Mouse (Mus musculus): ENCODE results near the gene C1qtnf7. TPM values are rescaled to one million over a fixed set of nuclear protein-coding genes. Genes with fewer than 3 reads are reported as not detected.
A peak's percentile ranks its signal among the peaks of the same experiment; 100 is the strongest.

Gene C1qtnf7
- polyA plus RNA-seq, 1 experiment from 2014 or later, result 1.2 TPM

- Histone ChIP-seq H3K4me2 (ENCODE audit: low read depth, low read length) (no peak overlapping the region), H3K4me1 (ENCODE audit: control insufficient read depth, low read depth, low read length) (no peaks in the 10 kb centered on the region), H3K4me3 (ENCODE audit: low read depth, low read length) (no peak overlapping the region), H3K9ac (ENCODE audit: low read depth, low read length) (no peak overlapping the region), H3K27ac (ENCODE audit: low read length) (no peak overlapping the region), H3K36me3 (ENCODE audit: control insufficient read depth, insufficient read depth) (no peaks in the 10 kb centered on the region), H3K9me3 (replicated peaks; ENCODE audit: control insufficient read depth, low read length) (no peaks in the 10 kb centered on the region), H3K27me3 (ENCODE audit: control insufficient read depth, insufficient read depth, low read depth, low read length) (no peaks in the 10 kb centered on the region)
- ATAC-seq (ENCODE audit: low read depth), result no peak
- WGBS (ENCODE audit: insufficient replicate concordance), result 48% methylated on average over 7 of the region's 7 CpGs
These were observed 106.4 kb downstream of the C1qtnf7 start for GRCm38 (mm10) chr5:43621575-43622299.

- no peak overlapping the region for H3K9ac ChIP-seq (ENCODE audit: low read depth, low read length)
- H3K27ac ChIP-seq (ENCODE audit: low read length), result no peak overlapping the region
- H3K4me3 ChIP-seq (ENCODE audit: low read depth, low read length), result no peak overlapping the region
- 58% methylated on average over 4 of the region's 4 CpGs for WGBS (ENCODE audit: insufficient replicate concordance)
- H3K9me3 ChIP-seq (replicated peaks; ENCODE audit: control insufficient read depth, low read length), result no peaks in the 10 kb centered on the region
- H3K36me3 ChIP-seq (ENCODE audit: control insufficient read depth, insufficient read depth), result no peaks in the 10 kb centered on the region
- no peak overlapping the region for H3K4me2 ChIP-seq (ENCODE audit: low read depth, low read length)
- no peaks in the 10 kb centered on the region for H3K4me1 ChIP-seq (ENCODE audit: control insufficient read depth, low read depth, low read length)
- H3K27me3 ChIP-seq (ENCODE audit: control insufficient read depth, insufficient read depth, low read depth, low read length), result no peaks in the 10 kb centered on the region
- ATAC-seq (ENCODE audit: low read depth), result no peak
These were observed 110.1 kb downstream of the C1qtnf7 start for GRCm38 (mm10) chr5:43625407-43625806.

DNA sequence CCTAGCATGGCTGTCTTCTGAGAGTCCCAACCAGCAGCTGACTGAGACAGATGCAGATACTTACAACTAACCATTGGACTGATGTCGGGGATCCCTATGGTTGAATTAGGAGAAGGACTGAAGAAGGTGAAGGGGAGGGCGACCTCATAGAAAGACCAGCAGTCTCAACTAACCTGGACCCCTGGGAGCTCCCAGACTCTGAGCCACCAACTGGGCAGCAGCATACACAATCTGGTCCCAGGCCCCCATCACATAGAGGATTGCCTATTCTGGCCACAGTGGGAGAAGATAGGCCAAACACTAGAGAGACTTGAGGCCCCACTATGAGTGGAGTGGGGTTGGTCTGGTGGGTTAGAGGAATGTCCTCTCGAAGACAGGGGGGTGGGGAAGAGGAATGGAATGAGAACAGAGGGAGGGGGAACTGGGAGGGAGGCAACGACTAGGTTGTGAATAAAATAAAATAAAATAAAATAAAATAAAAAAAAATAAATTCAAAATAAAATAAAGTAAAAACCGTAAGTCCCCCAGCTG, 118.8 kb downstream of the C1qtnf7 start:
- Histone ChIP-seq H3K4me1 (ENCODE audit: control insufficient read depth, low read depth, low read length) (no peaks in the 10 kb centered on the region), H3K27ac (ENCODE audit: low read length) (no peak overlapping the region), H3K9me3 (replicated peaks; ENCODE audit: control insufficient read depth, low read length) (no peaks in the 10 kb centered on the region), H3K4me2 (ENCODE audit: low read depth, low read length) (no peak overlapping the region), H3K4me3 (ENCODE audit: low read depth, low read length) (no peak overlapping the region), H3K36me3 (ENCODE audit: control insufficient read depth, insufficient read depth) (no peaks in the 10 kb centered on the region), H3K27me3 (ENCODE audit: control insufficient read depth, insufficient read depth, low read depth, low read length) (no peaks in the 10 kb centered on the region), H3K9ac (ENCODE audit: low read depth, low read length) (no peak overlapping the region)
- WGBS (ENCODE audit: insufficient replicate concordance), result 53% methylated on average over 5 of the region's 5 CpGs
- no peak for ATAC-seq (ENCODE audit: low read depth)

- H3K4me2 ChIP-seq (ENCODE audit: low read depth, low read length), result no peak overlapping the region
- WGBS (ENCODE audit: insufficient replicate concordance), result 31% methylated on average over 9 of the region's 9 CpGs
- no peak for ATAC-seq (ENCODE audit: low read depth)
- H3K9me3 ChIP-seq (replicated peaks; ENCODE audit: control insufficient read depth, low read length), result no peaks in the 10 kb centered on the region
- H3K27me3 ChIP-seq (ENCODE audit: control insufficient read depth, insufficient read depth, low read depth, low read length), result no peaks in the 10 kb centered on the region
- no peaks in the 10 kb centered on the region for H3K36me3 ChIP-seq (ENCODE audit: control insufficient read depth, insufficient read depth)
- no peak overlapping the region for H3K9ac ChIP-seq (ENCODE audit: low read depth, low read length)
- no peak overlapping the region for H3K27ac ChIP-seq (ENCODE audit: low read length)
- H3K4me1 ChIP-seq (ENCODE audit: control insufficient read depth, low read depth, low read length), result no peaks in the 10 kb centered on the region
- no peak overlapping the region for H3K4me3 ChIP-seq (ENCODE audit: low read depth, low read length)
These were observed 119.3 kb downstream of the C1qtnf7 start for GRCm38 (mm10) chr5:43634602-43635081.

DNA sequence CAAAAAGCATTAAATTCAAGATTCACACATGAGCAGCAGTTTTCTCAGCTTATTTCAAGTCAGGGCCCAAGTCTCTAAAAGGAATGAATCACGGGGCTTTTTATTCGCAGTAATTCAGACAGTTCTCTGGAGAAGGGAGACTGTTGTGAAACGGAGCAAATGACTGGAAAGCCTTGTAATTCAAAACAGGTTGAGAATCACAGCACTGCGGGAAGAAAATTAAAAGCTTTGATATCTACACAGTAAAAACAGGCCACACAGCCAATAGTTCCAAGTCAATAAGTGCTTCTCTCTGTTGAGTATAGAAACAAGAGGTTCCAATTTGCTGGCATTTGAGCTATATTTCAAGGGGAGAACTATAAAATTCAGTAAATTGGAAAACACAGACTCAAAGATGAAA, 129.7 kb downstream of the C1qtnf7 start:
- 60% methylated on average over 4 of the region's 4 CpGs for WGBS (ENCODE audit: insufficient replicate concordance)
- no peak overlapping the region for H3K4me3 ChIP-seq (ENCODE audit: low read depth, low read length)
- no peaks in the 10 kb centered on the region for H3K27me3 ChIP-seq (ENCODE audit: control insufficient read depth, insufficient read depth, low read depth, low read length)
- no peaks in the 10 kb centered on the region for H3K36me3 ChIP-seq (ENCODE audit: control insufficient read depth, insufficient read depth)
- H3K4me2 ChIP-seq (ENCODE audit: low read depth, low read length), result no peak overlapping the region
- no peak for ATAC-seq (ENCODE audit: low read depth)
- no peak overlapping the region for H3K27ac ChIP-seq (ENCODE audit: low read length)
- no peaks in the 10 kb centered on the region for H3K9me3 ChIP-seq (replicated peaks; ENCODE audit: control insufficient read depth, low read length)
- H3K9ac ChIP-seq (ENCODE audit: low read depth, low read length), result no peak overlapping the region
- H3K4me1 ChIP-seq (ENCODE audit: control insufficient read depth, low read depth, low read length), result no peaks in the 10 kb centered on the region

DNA sequence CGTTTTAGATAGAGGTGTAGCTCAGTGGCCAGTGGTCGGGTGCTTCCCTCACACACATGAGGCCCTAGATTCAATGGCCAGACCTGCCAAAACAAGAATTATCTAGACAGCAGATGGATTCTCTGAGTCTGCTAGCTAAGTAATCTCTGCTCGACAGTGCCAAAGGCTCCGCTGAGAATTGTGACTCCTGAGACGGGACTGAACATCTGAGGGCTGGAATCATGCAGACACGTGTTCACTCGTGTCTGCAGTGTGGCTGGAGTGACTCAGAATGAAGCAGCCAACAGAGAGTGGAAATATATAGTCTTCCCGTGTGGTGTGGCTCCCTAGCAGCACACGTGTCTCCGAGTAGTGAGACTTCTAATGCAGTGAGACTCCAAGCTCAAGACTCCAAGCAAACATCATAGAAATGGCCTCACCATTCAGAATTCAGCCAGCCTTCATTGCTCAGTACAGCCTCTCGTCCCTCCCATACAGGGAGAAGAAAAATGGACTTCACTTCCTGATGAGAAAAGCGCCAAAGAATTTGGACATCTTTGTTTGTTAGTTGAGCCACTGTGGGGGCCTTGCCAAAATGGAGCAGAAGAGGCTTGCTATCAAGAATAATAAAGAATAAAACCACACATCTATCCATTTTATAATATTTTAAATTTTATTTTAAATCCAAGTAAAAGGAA, 131.9 kb downstream of the C1qtnf7 start:
- Histone ChIP-seq H3K4me1 (ENCODE audit: control insufficient read depth, low read depth, low read length) (no peaks in the 10 kb centered on the region), H3K9ac (ENCODE audit: low read depth, low read length) (no peak overlapping the region), H3K27me3 (ENCODE audit: control insufficient read depth, insufficient read depth, low read depth, low read length) (no peaks in the 10 kb centered on the region), H3K9me3 (replicated peaks; ENCODE audit: control insufficient read depth, low read length) (no peaks in the 10 kb centered on the region), H3K4me3 (ENCODE audit: low read depth, low read length) (no peak overlapping the region), H3K4me2 (ENCODE audit: low read depth, low read length) (no peak overlapping the region), H3K27ac (ENCODE audit: low read length) (no peak overlapping the region), H3K36me3 (ENCODE audit: control insufficient read depth, insufficient read depth) (no peaks in the 10 kb centered on the region)
- 60% methylated on average over 12 of the region's 12 CpGs for WGBS (ENCODE audit: insufficient replicate concordance)
- no peak for ATAC-seq (ENCODE audit: low read depth)

DNA sequence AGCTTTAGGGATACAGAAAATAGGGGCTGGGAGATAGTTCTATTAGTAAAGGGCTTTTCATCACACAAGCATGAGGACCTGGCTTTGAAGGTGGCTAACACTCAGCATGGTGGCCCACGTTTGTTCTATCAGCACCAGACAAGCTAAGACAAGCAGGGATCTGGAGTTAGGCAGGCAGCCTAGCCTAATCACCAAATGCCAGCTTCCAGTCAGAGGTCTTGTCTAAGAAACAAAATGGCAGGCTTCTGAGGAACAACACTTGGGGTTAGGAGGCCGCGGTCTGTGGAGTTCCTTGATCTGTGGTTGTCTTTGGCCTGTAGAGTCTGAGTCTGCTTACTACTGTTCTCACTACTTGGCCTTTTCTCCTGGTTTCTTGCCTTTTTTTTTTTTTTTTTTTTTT, 146.2 kb downstream of the C1qtnf7 start:
- H3K27me3 ChIP-seq (ENCODE audit: control insufficient read depth, insufficient read depth, low read depth, low read length), result no peaks in the 10 kb centered on the region
- H3K27ac ChIP-seq (ENCODE audit: low read length), result no peak overlapping the region
- H3K9ac ChIP-seq (ENCODE audit: low read depth, low read length), result no peak overlapping the region
- no peaks in the 10 kb centered on the region for H3K9me3 ChIP-seq (replicated peaks; ENCODE audit: control insufficient read depth, low read length)
- no peak overlapping the region for H3K4me2 ChIP-seq (ENCODE audit: low read depth, low read length)
- WGBS (ENCODE audit: insufficient replicate concordance), result 60% methylated on average over 3 of the region's 3 CpGs
- H3K4me1 ChIP-seq (ENCODE audit: control insufficient read depth, low read depth, low read length), result no peaks in the 10 kb centered on the region; the same call in 1 of the 2 replicates
- no peak overlapping the region for H3K4me3 ChIP-seq (ENCODE audit: low read depth, low read length)
- no peak for ATAC-seq (ENCODE audit: low read depth)
- no peaks in the 10 kb centered on the region for H3K36me3 ChIP-seq (ENCODE audit: control insufficient read depth, insufficient read depth)

DNA sequence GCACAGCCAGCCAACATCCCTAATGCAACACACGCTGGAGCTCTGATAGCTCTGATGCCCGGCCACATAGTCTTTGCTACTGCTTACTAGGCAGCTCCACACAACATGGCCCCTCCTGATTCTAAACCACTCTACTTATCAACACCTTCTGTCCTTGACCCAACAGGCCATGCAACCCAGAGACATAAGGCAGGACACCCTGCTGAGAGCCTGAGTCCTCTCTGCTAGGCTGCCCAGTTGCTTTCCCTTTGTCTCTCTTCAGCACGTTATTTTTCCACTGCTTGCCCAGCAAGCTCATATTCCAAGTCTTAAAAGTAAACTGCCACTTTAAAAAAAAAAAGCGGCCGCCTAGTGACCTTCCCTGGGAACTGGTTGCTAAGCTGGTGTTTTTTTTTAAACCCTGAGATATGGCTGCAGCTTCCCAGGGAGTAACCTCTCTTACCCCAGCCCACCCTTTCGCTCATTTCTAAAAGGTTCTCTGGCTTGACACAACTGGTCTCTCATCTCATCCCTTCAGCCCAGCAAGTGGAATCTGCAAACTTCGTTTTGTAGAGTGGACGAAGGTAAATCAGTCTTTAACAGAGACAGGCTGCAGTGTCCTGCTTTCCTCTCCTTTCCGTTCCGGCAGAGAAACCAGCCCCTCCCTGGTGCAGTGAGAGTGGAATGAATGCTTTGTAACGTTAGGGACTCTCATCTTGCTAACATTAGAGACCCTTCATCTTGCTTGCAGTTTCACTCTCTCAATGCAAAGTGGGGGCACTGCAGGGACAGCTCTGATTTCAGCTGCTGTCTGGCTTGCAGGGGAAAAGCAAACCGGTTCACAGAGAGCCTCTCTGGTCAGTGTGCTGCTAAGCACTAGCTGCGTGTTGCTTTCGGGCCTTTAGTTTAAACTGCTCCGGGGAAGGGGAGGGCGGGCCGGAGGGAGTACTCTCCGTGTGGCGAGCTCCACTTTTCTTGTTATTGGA, 146.9 kb downstream of the C1qtnf7 start, which contains the start of gene Cc2d2a:
Cc2d2a (plus strand) TSS at position 350 of the 965 bp plus-strand sequence.
- H3K27ac ChIP-seq (ENCODE audit: low read length), result no peak within 1 kb of the TSS; the same call in 1 of the 2 replicates
- no peak; the same call in 1 of the 2 replicates for ATAC-seq (ENCODE audit: low read depth)

More for the DNA sequence above, 146.9 kb downstream of the C1qtnf7 start, which contains the start of gene Cc2d2a:
- Histone ChIP-seq H3K4me2 (ENCODE audit: low read depth, low read length) (peak within 1 kb of the TSS; percentile 30), H3K27me3 (ENCODE audit: control insufficient read depth, insufficient read depth, low read depth, low read length) (no peaks in the 10 kb centered on the region), H3K9ac (ENCODE audit: low read depth, low read length) (0 out of 2 replicates have a peak within 1 kb of the TSS, but pooled peaks have one; percentile 1), H3K9me3 (replicated peaks; ENCODE audit: control insufficient read depth, low read length) (no peaks in the 10 kb centered on the region), H3K36me3 (ENCODE audit: control insufficient read depth, insufficient read depth) (no peaks in the 10 kb centered on the region), H3K4me1 (ENCODE audit: control insufficient read depth, low read depth, low read length) (no peaks in the 10 kb centered on the region; the same call in 1 of the 2 replicates), H3K4me3 (ENCODE audit: low read depth, low read length) (peak within 1 kb of the TSS; percentile 52)
- 9% methylated on average over 19 of the region's 19 CpGs for WGBS (ENCODE audit: insufficient replicate concordance)
